Mouse (Mus musculus) midbrain, embryonic 14.5 days (tissue): ENCODE results near the gene Samhd1. TPM values are rescaled to one million over a fixed set of nuclear protein-coding genes. Genes with fewer than 3 reads are reported as not detected.

Source experiments
- ATAC-seq: fragments of 200-750 bp; cut with Nextera tagmentation; 2 replicates; pipeline ENCODE4 v1.8.0; 2017; ENCODE audit warnings: moderate number of reproducible peaks, moderate library complexity; ENCODE audit not compliant: low FRiP score, low TSS enrichment
- DNase-seq: peaks from one replicate; pipeline ENCODE4 v3.0.0-alpha.2; 2015
- H3K27ac ChIP-seq: fragments of 300-500 bp; sonication (generic); replicated peaks from 2 replicates; pipeline ENCODE4 v1.5.1; 2014; ENCODE audit warnings: mild to moderate bottlenecking, low read depth, low read length, moderate library complexity
- H3K27me3 ChIP-seq: fragments of 300-500 bp; sonication (generic); 2 replicates; pipeline ENCODE4 v1.6.1; 2014; ENCODE audit warnings: low read length, control low read depth, mixed read lengths; ENCODE audit not compliant: control insufficient read depth, insufficient read depth
- H3K36me3 ChIP-seq: fragments of 300-500 bp; sonication (generic); 2 replicates; pipeline ENCODE4 v1.6.1; 2014; ENCODE audit warnings: low read length, control low read depth; ENCODE audit not compliant: control insufficient read depth, insufficient read depth
- H3K4me1 ChIP-seq: fragments of 300-500 bp; sonication (generic); 2 replicates; pipeline ENCODE4 v1.6.1; 2014; ENCODE audit warnings: mild to moderate bottlenecking, antibody characterized with exemption, low read length, control low read depth; ENCODE audit not compliant: control insufficient read depth, insufficient read depth
- H3K4me2 ChIP-seq: fragments of 300-500 bp; sonication (generic); 2 replicates; pipeline ENCODE4 v1.6.1; 2014; ENCODE audit warnings: mild to moderate bottlenecking, low read length, moderate library complexity
- H3K4me3 ChIP-seq: fragments of 300-500 bp; sonication (generic); replicated peaks from 2 replicates; pipeline ENCODE4 v1.5.1; 2014; ENCODE audit warnings: low read depth, low read length
- H3K9ac ChIP-seq: fragments of 300-500 bp; sonication (generic); replicated peaks from 2 replicates; pipeline ENCODE4 v1.6.1; 2014; ENCODE audit warnings: mild to moderate bottlenecking, low read length, moderate library complexity
- H3K9me3 ChIP-seq: fragments of 300-500 bp; sonication (generic); 2 replicates; pipeline ENCODE4 v1.6.1; 2016; ENCODE audit warnings: low read length, control low read depth, mixed read lengths; ENCODE audit not compliant: control insufficient read depth
- WGBS: fragments of 180-500 bp; shearing (Covaris S2); extraction: QIAGEN DNeasy Blood & Tissue Kit; methylation state at CpG from one replicate; pipeline ENCODE4 v1.1.7; 2014; 5-methylcytosine and 5-hydroxymethylcytosine counted together
- polyA plus RNA-seq: library from polyadenylated mRNA; unstranded; fragments of >200 nt; fragmentation: Nextera tagmentation; extraction: Ambion mirVana; gene quantifications from 2 replicates; pipeline ENCODE4 v1.2.1, GENCODE M21; 2014

Samhd1 gene
- polyA plus RNA-seq, 1 experiment from 2014 or later = 12.1 TPM

- no peak for ATAC-seq
- Histone ChIP-seq H3K9ac (peak overlapping the region; percentile 37; the same call in 1 of the 2 replicates), H3K27ac (0 out of 2 replicates have a peak overlapping the region, but pooled peaks have one; percentile 3)
Observed at GRCm38 (mm10) chr2:157074772-157075171, 60.3 kb downstream of the Samhd1 start.

GRCm38 (mm10) chr2:157074186-157074724 is 60.8 kb downstream of the Samhd1 start:
- H3K9ac ChIP-seq = peak overlapping the region; percentile 37; the same call in 1 of the 2 replicates
- no peak overlapping the region for H3K4me3 ChIP-seq
- DNase-seq (peak; percentile 45), ATAC-seq (no peak)
- WGBS = 69% methylated on average over 9 of the region's 9 CpGs
- peak overlapping the region; percentile 3; the same call in 1 of the 2 replicates for H3K27ac ChIP-seq
- no peaks in the 10 kb centered on the region for H3K9me3 ChIP-seq
- H3K4me1 ChIP-seq = peaks cover 80% of the 10 kb centered on the region
- H3K27me3 ChIP-seq = no peaks in the 10 kb centered on the region
- peak overlapping the region; percentile 100 for H3K4me2 ChIP-seq
- peaks cover 14% of the 10 kb centered on the region for H3K36me3 ChIP-seq

More at GRCm38 (mm10) chr2:157074772-157075171, 60.3 kb downstream of the Samhd1 start:
- H3K9me3 ChIP-seq = no peaks in the 10 kb centered on the region
- no peak for DNase-seq
- 79% methylated on average over 5 of the region's 5 CpGs for WGBS
- peaks cover 14% of the 10 kb centered on the region for H3K36me3 ChIP-seq
- H3K4me1 ChIP-seq = peaks cover 77% of the 10 kb centered on the region
- peak overlapping the region; percentile 96; the same call in 1 of the 2 replicates for H3K4me3 ChIP-seq
- peak overlapping the region; percentile 100 for H3K4me2 ChIP-seq
- no peaks in the 10 kb centered on the region for H3K27me3 ChIP-seq

- ATAC-seq (no peak), DNase-seq (no peak)
- Histone ChIP-seq H3K4me1 (peaks cover 88% of the 10 kb centered on the region), H3K4me3 (no peak overlapping the region), H3K27me3 (no peaks in the 10 kb centered on the region), H3K27ac (no peak overlapping the region), H3K36me3 (peaks cover 14% of the 10 kb centered on the region), H3K4me2 (no peak overlapping the region), H3K9ac (no peak overlapping the region), H3K9me3 (no peaks in the 10 kb centered on the region)
- 69% methylated on average over 9 of the region's 9 CpGs for WGBS
Observed at GRCm38 (mm10) chr2:157073378-157074052, 61.5 kb downstream of the Samhd1 start.

GRCm38 (mm10) chr2:157072316-157072990 is 62.6 kb downstream of the Samhd1 start:
- Histone ChIP-seq H3K27me3 (no peaks in the 10 kb centered on the region), H3K4me3 (no peak overlapping the region), H3K36me3 (peaks cover 14% of the 10 kb centered on the region), H3K4me1 (peaks cover 85% of the 10 kb centered on the region), H3K9me3 (no peaks in the 10 kb centered on the region), H3K27ac (no peak overlapping the region), H3K4me2 (no peak overlapping the region; the same call in 1 of the 2 replicates), H3K9ac (no peak overlapping the region)
- WGBS = 70% methylated on average over 9 of the region's 9 CpGs
- DNase-seq (no peak), ATAC-seq (no peak)

GRCm38 (mm10) chr2:157071556-157071955 is 63.5 kb downstream of the Samhd1 start:
- Histone ChIP-seq H3K4me2 (no peak overlapping the region), H3K4me1 (peaks cover 76% of the 10 kb centered on the region), H3K27ac (no peak overlapping the region), H3K9me3 (no peaks in the 10 kb centered on the region), H3K27me3 (no peaks in the 10 kb centered on the region), H3K9ac (no peak overlapping the region), H3K36me3 (peaks cover 14% of the 10 kb centered on the region), H3K4me3 (no peak overlapping the region)
- ATAC-seq = no peak
- 76% methylated on average over 2 of the region's 2 CpGs for WGBS
- DNase-seq = no peak

GRCm38 (mm10) chr2:157070365-157070764 is 64.7 kb downstream of the Samhd1 start:
- WGBS = 46% methylated on average over 9 of the region's 9 CpGs
- peaks cover 18% of the 10 kb centered on the region for H3K36me3 ChIP-seq
- H3K27ac ChIP-seq = peak overlapping the region; percentile 49; the same call in 1 of the 2 replicates
- peak; percentile 64 for DNase-seq
- ATAC-seq = peak; percentile 9; the same call in 1 of the 2 replicates
- no peak overlapping the region for H3K4me3 ChIP-seq
- 0 out of 2 replicates have a peak overlapping the region, but pooled peaks have one; percentile 2 for H3K4me2 ChIP-seq
- no peak overlapping the region; the same call in 1 of the 2 replicates for H3K9ac ChIP-seq
- H3K4me1 ChIP-seq = peaks cover 69% of the 10 kb centered on the region
- no peaks in the 10 kb centered on the region for H3K27me3 ChIP-seq
- no peaks in the 10 kb centered on the region for H3K9me3 ChIP-seq

GRCm38 (mm10) chr2:157069755-157070315 is 65.2 kb downstream of the Samhd1 start:
- Histone ChIP-seq H3K4me2 (peak overlapping the region; percentile 0; the same call in 1 of the 2 replicates), H3K9me3 (no peaks in the 10 kb centered on the region), H3K4me1 (peaks cover 68% of the 10 kb centered on the region), H3K27me3 (no peaks in the 10 kb centered on the region), H3K36me3 (peaks cover 18% of the 10 kb centered on the region), H3K4me3 (no peak overlapping the region), H3K9ac (peak overlapping the region; percentile 34; the same call in 1 of the 2 replicates), H3K27ac (peak overlapping the region; percentile 37; the same call in 1 of the 2 replicates)
- DNase-seq (no peak), ATAC-seq (no peak)
- 37% methylated on average over 3 of the region's 3 CpGs for WGBS

GRCm38 (mm10) chr2:157069355-157069735 is 65.7 kb downstream of the Samhd1 start:
- no peak for DNase-seq
- H3K9ac ChIP-seq = 0 out of 2 replicates have a peak overlapping the region, but pooled peaks have one; percentile 34
- H3K4me1 ChIP-seq = peaks cover 68% of the 10 kb centered on the region
- ATAC-seq = no peak
- H3K27me3 ChIP-seq = no peaks in the 10 kb centered on the region
- H3K4me3 ChIP-seq = no peak overlapping the region
- peaks cover 18% of the 10 kb centered on the region for H3K36me3 ChIP-seq
- WGBS = 42% methylated on average over 3 of the region's 3 CpGs
- peak overlapping the region; percentile 0; the same call in 1 of the 2 replicates for H3K4me2 ChIP-seq
- no peaks in the 10 kb centered on the region for H3K9me3 ChIP-seq
- peak overlapping the region; percentile 37 for H3K27ac ChIP-seq
